Mouse (Mus musculus) forebrain, postnatal 0 days (tissue): ENCODE data around the gene Cpne4. TPM values are rescaled to one million over a fixed set of nuclear protein-coding genes. Genes with fewer than 3 reads are reported as not detected.
A peak's percentile ranks its signal among the peaks of the same experiment; 100 is the strongest.

Experiments
- ATAC-seq: fragments of 200-750 bp; cut with Nextera tagmentation; 2 replicates; pipeline ENCODE4 v1.8.0; 2017; ENCODE audit warnings: mild to moderate bottlenecking, moderate library complexity
- DNase-seq: peaks from one replicate; pipeline ENCODE4 v3.0.0-alpha.2; 2015
- H3K27ac ChIP-seq: fragments of 300-500 bp; sonication (generic); 2 replicates; pipeline ENCODE4 v1.5.1; 2014; ENCODE audit warnings: low read depth, mild to moderate bottlenecking, antibody characterized with exemption, low read length, moderate library complexity, mixed read lengths
- H3K27me3 ChIP-seq: fragments of 300-500 bp; sonication (generic); 2 replicates; pipeline ENCODE4 v1.6.1; 2014; ENCODE audit warnings: mild to moderate bottlenecking, low read length, mixed read lengths; ENCODE audit not compliant: insufficient read depth
- H3K36me3 ChIP-seq: fragments of 300-500 bp; sonication (generic); 2 replicates; pipeline ENCODE4 v1.6.1; 2014; ENCODE audit warnings: mild to moderate bottlenecking, moderate library complexity; ENCODE audit not compliant: insufficient read depth
- H3K4me1 ChIP-seq: fragments of 300-500 bp; sonication (generic); 2 replicates; pipeline ENCODE4 v1.6.1; 2014; ENCODE audit warnings: antibody characterized with exemption; ENCODE audit not compliant: insufficient read depth
- H3K4me2 ChIP-seq: fragments of 300-500 bp; sonication (generic); 2 replicates; pipeline ENCODE4 v1.6.1; 2014; ENCODE audit warnings: low read depth, mild to moderate bottlenecking, moderate library complexity
- H3K4me3 ChIP-seq: fragments of 300-500 bp; sonication (generic); 2 replicates; pipeline ENCODE4 v1.5.1; 2014; ENCODE audit warnings: low read depth, low read length, mixed read lengths
- H3K9ac ChIP-seq: fragments of 300-500 bp; sonication (generic); 2 replicates; pipeline ENCODE4 v1.6.1; 2014; ENCODE audit warnings: mild to moderate bottlenecking
- H3K9me3 ChIP-seq: fragments of 300-500 bp; sonication (generic); 2 replicates; pipeline ENCODE4 v1.6.1; 2016; ENCODE audit warnings: low read length
- CTCF ChIP-seq: sonication (generic); IDR thresholded peaks from 2 replicates; pipeline ENCODE4 v1.5.1; 2016; ENCODE audit warnings: antibody characterized with exemption, control low read depth, low read depth
- WGBS: fragments of 180-500 bp; shearing (Covaris S2); extraction: QIAGEN DNeasy Blood & Tissue Kit; methylation state at CpG from one replicate; pipeline ENCODE4 v1.1.7; 2014; 5-methylcytosine and 5-hydroxymethylcytosine counted together
- polyA plus RNA-seq: library from polyadenylated mRNA; unstranded; fragments of >200 nt; fragmentation: Nextera tagmentation; extraction: Ambion mirVana; gene quantifications from 2 replicates; pipeline ENCODE4 v1.2.1, GENCODE M21; 2015
- total RNA-seq: library from RNA; depleted of rRNA; stranded (reverse); fragments of >200 nt; gene quantifications from 2 replicates; pipeline ENCODE4 v1.2.3, GENCODE M21; 2014

Gene Cpne4
- total and polyA plus RNA-seq, 2 experiments from 2014 or later, result 42.8 to 70.4 TPM

DNA sequence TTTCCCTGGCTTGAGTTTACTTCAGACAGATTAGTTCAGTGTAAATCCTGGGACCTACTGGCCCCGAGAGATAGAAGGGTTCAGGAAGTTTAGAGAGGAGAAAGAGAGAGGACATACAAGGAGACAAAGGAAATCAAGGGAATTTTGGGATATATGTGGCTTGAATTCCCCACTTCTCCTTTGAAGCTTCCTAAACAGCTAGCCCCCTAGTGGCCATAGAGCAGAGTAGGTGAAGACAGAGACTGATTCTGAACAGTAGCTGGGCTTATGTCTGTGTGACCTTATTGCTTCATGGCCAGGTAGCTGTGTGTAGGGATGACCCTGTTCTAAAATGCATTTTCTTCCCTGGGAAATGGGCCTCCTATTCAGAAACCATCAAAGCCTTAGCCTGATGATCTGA, 129.6 kb downstream of the Cpne4 start:
- no peak for ATAC-seq
- H3K9me3 ChIP-seq, result no peaks in the 10 kb centered on the region
- peak; percentile 30 for DNase-seq
- no peaks in the 10 kb centered on the region for H3K36me3 ChIP-seq
- H3K4me2 ChIP-seq, result no peak overlapping the region
- H3K27ac ChIP-seq, result no peak overlapping the region
- H3K27me3 ChIP-seq, result no peaks in the 10 kb centered on the region
- WGBS, result 47% methylated on average over 1 of the region's 1 CpGs
- no peak overlapping the region for H3K9ac ChIP-seq
- no peaks in the 10 kb centered on the region for H3K4me1 ChIP-seq
- H3K4me3 ChIP-seq, result no peak overlapping the region
- peak; percentile 78 for TF ChIP-seq CTCF

DNA sequence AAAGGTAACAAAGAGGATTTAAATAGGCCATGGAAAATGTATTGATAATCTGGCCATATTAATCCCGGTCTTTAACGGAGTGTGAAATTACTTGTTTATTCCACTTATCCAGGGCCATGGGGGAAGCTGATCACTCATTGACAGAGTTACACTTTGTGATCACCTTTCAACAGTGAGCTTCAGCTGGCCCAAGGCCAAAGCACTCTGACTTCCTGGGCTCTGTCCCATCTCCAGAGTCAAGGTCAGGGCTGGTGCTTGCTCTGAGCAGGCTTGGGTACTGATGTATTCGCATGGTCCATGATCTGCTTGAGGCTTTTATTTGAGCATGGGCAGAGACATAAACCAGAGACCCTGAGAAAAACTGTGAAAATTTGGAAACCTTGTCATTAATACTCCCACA, 131.5 kb downstream of the Cpne4 start:
- Histone ChIP-seq H3K27ac (no peak overlapping the region), H3K4me3 (no peak overlapping the region), H3K36me3 (no peaks in the 10 kb centered on the region), H3K4me1 (no peaks in the 10 kb centered on the region), H3K9ac (no peak overlapping the region), H3K9me3 (no peaks in the 10 kb centered on the region), H3K4me2 (no peak overlapping the region), H3K27me3 (no peaks in the 10 kb centered on the region)
- DNase-seq (no peak), ATAC-seq (no peak)
- WGBS, result 79% methylated on average over 3 of the region's 3 CpGs
- no peak for TF ChIP-seq CTCF

DNA sequence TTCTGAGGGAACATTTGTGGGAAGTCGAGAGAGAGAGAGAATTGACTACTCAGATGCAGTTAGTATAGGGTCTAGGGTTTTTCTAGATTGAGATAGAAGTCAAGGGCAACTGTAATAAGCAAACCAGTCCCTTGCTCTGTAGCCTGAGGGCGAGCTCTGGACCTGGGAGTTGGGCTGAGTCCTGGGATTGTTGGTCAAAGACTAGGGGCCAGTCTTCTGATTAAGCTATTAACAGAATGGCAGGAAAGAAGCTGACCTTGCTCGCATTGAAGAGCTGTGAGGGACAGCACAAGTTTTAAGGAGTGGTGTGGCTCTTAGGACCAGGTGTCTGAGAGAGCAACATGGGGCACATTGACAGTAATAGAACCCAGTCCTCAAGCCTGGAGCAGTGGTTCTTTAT, 140.0 kb downstream of the Cpne4 start:
- Histone ChIP-seq H3K4me2 (no peak overlapping the region), H3K9me3 (no peaks in the 10 kb centered on the region), H3K4me1 (no peaks in the 10 kb centered on the region), H3K27ac (no peak overlapping the region), H3K27me3 (no peaks in the 10 kb centered on the region), H3K36me3 (no peaks in the 10 kb centered on the region), H3K4me3 (no peak overlapping the region), H3K9ac (no peak overlapping the region)
- no peak for TF ChIP-seq CTCF
- DNase-seq (no peak), ATAC-seq (no peak)
- 81% methylated on average over 3 of the region's 3 CpGs for WGBS

GRCm38 (mm10) chr9:104693145-104693544, 146.1 kb downstream of the Cpne4 start:
- Histone ChIP-seq H3K9ac (no peak overlapping the region), H3K9me3 (no peaks in the 10 kb centered on the region), H3K36me3 (no peaks in the 10 kb centered on the region), H3K27ac (no peak overlapping the region), H3K4me3 (no peak overlapping the region), H3K4me2 (no peak overlapping the region), H3K27me3 (no peaks in the 10 kb centered on the region), H3K4me1 (no peaks in the 10 kb centered on the region)
- ATAC-seq (peak; percentile 32; the same call in 1 of the 2 replicates), DNase-seq (peak; percentile 57)
- 20% methylated on average over 2 of the region's 2 CpGs for WGBS
- no peak for TF ChIP-seq CTCF

GRCm38 (mm10) chr9:104710831-104711230, 163.7 kb downstream of the Cpne4 start:
- Histone ChIP-seq H3K9ac (no peak overlapping the region), H3K4me1 (no peaks in the 10 kb centered on the region), H3K27ac (no peak overlapping the region), H3K36me3 (no peaks in the 10 kb centered on the region), H3K9me3 (no peaks in the 10 kb centered on the region), H3K4me3 (no peak overlapping the region), H3K4me2 (no peak overlapping the region), H3K27me3 (no peaks in the 10 kb centered on the region)
- 80% methylated on average over 5 of the region's 5 CpGs for WGBS
- ATAC-seq, result no peak
- DNase-seq, result no peak
- no peak for TF ChIP-seq CTCF

- H3K4me2 ChIP-seq, result no peak overlapping the region
- no peaks in the 10 kb centered on the region for H3K27me3 ChIP-seq
- H3K4me1 ChIP-seq, result no peaks in the 10 kb centered on the region
- H3K9me3 ChIP-seq, result no peaks in the 10 kb centered on the region
- DNase-seq (no peak), ATAC-seq (no peak)
- TF ChIP-seq CTCF, result no peak
- no peak overlapping the region for H3K4me3 ChIP-seq
- H3K9ac ChIP-seq, result no peak overlapping the region
- H3K36me3 ChIP-seq, result no peaks in the 10 kb centered on the region
- no peak overlapping the region for H3K27ac ChIP-seq
- WGBS, result 52% methylated on average over 2 of the region's 2 CpGs
These were observed 178.2 kb downstream of the Cpne4 start for GRCm38 (mm10) chr9:104725311-104725710.

- Histone ChIP-seq H3K4me3 (no peak overlapping the region), H3K27me3 (no peaks in the 10 kb centered on the region), H3K36me3 (no peaks in the 10 kb centered on the region), H3K9me3 (no peaks in the 10 kb centered on the region), H3K9ac (no peak overlapping the region), H3K27ac (no peak overlapping the region), H3K4me2 (no peak overlapping the region), H3K4me1 (no peaks in the 10 kb centered on the region)
- WGBS, result 64% methylated on average over 14 of the region's 14 CpGs
- no peak for TF ChIP-seq CTCF
- ATAC-seq (0 out of 2 replicates have a peak, but pooled peaks have one; percentile 16), DNase-seq (no peak)
These were observed 195.7 kb downstream of the Cpne4 start for GRCm38 (mm10) chr9:104742661-104743380.
